ENCODE assay signal across 16 mouse cellular contexts in genomic region chr8:118866332-118866731, GRCm38 (mm10).
DNase-seq lines count a peak whose midpoint lies in the region; TF ChIP-seq lines count a peak whose summit lies in the region.
"Had no signal": no experiment of that assay in that cellular context is flagged by ENCODE, and none has a peak within 500 bp of the region (broad histone marks: within the 10 kb centered on the region; RNA-seq: fewer than 3 reads in every experiment).

No protein-coding gene starts in this region.

- no peak for TF ChIP-seq CTCF in brain, embryonic 14.5 days (IDR thresholded peaks at IDR 0.05; ENCODE audit: borderline replicate concordance, extremely low read depth, insufficient read depth, insufficient read length)

- TF ChIP-seq POLR2A in brain, embryonic 14.5 days (IDR thresholded peaks at IDR 0.05; ENCODE audit: borderline replicate concordance, extremely low read depth, insufficient read depth, insufficient read length, poor library complexity, severe bottlenecking), result no peak

- intact Hi-C loops in gastrocnemius, postnatal 14 days (cut with DNase I; ENCODE audit: low total_unique reads), result no loop called here

- peak; percentile 13 for DNase-seq in gastrocnemius, postnatal 10 days
- no peak for DNase-seq in gastrocnemius, postnatal 14 days
- peak; percentile 30 to 41 for DNase-seq in kidney, postnatal 4 days
- DNase-seq in kidney, adult 8-10 months, result no peak
- DNase-seq in A20 (ENCODE audit: low read depth, low spot score), result peak; percentile 55
- peak; percentile 42 for DNase-seq in brain, embryonic 14.5 days (ENCODE audit: low read depth)
- no peak for DNase-seq in adrenal gland, postnatal 4 days (ENCODE audit: low spot score in 2 of 2)
- DNase-seq: adrenal gland, postnatal 10 days; cerebellum, adult 9-11 months; kidney, adult 11 months; kidney, postnatal 14 days; layer of hippocampus, postnatal 36 days; lung, postnatal 4 days; right cerebral cortex, postnatal 14 days; thymus, adult 2 months; thymus, postnatal 4 days had no signal

Comparison
In these comparisons a context has a peak if more than half of its experiments do, and no peak if none do; other contexts are left out.
1. DNase-seq: peak in gastrocnemius, postnatal 10 days (single experiment), kidney, postnatal 4 days (2 of 2), A20 (single experiment) and brain, embryonic 14.5 days (single experiment); none in gastrocnemius, postnatal 14 days (single experiment), kidney, adult 8-10 months (0 of 2) and adrenal gland, postnatal 4 days (0 of 2).